Mouse (Mus musculus): ENCODE results near the gene Reck. TPM values are rescaled to one million over a fixed set of nuclear protein-coding genes. Genes with fewer than 3 reads are reported as not detected.

The Reck gene
- total RNA-seq, 1 experiment from 2014 or later, result 2.5 TPM

- peak in 1 of 2 experiments; percentile 19; a peak in 1 of 4 replicates for ATAC-seq (replicated peaks in 1 of 2; ENCODE audit: insufficient read depth in 1 of 2, low FRiP score in 2 of 2, low TSS enrichment in 1 of 2, low read depth in 1 of 2, poor library complexity in 2 of 2, severe bottlenecking in 2 of 2)
These were observed 82.6 kb downstream of the Reck start for GRCm38 (mm10) chr4:43957846-43958461.

DNA sequence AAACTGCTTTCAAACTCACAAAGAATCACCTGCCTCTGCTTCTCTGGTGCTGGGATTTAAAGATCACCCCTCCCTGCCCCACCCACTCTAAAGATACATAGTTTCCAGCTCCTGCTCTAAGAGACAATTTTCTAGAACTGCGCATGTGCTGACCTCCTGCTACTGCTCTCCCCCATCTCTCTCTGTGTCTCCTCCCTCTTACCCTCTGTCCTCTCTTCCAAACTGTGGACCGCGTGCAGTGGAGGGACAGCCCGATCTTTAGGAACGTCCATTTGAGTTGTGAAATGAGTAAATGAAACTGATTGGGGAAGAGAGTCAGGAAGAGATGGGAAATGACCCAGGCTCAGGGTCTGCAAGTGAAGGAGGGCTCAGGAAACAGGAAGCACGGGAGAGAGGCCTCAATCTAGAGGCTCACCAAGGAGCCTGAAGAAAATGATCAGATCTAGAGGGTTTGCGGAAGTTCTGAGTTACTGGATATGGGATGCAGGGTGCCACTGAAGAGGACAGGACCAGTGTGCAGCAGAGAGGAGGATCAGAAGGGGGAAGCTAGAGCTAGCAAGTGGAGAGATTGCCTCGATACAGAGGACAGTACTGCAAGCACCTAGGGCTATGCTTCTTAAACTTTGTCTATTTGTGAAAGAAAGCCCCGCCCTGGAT lies 84.3 kb downstream of the Reck start:
- ATAC-seq (replicated peaks in 1 of 2; ENCODE audit: insufficient read depth in 1 of 2, low FRiP score in 2 of 2, low TSS enrichment in 1 of 2, low read depth in 1 of 2, poor library complexity in 2 of 2, severe bottlenecking in 2 of 2), result peak in 1 of 2 experiments; percentile 22; a peak in 1 of 4 replicates

DNA sequence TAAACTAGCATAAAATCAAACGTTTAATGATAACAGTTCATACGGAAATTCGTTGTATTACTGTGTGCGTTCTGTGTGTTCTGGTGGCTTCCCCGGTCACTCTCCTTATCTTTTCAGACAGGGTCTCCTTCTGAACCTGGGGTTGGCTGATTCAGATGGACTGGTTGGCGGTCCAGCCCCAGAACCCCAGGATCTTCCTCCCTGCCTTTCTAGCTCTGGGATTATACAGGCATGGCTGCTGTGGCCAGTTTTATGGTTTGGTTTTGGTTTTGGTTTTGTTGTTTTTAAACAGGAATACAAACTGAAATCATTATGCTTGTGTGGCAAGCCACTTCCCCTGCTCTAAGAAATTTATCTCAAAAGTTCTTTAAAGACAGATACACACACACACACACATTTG lies 84.9 kb downstream of the Reck start:
- no peak for ATAC-seq (replicated peaks in 1 of 2; ENCODE audit: insufficient read depth in 1 of 2, low FRiP score in 2 of 2, low TSS enrichment in 1 of 2, low read depth in 1 of 2, poor library complexity in 2 of 2, severe bottlenecking in 2 of 2)

GRCm38 (mm10) chr4:43964326-43964833 lies 89.0 kb downstream of the Reck start:
- no peak for ATAC-seq (replicated peaks in 1 of 2; ENCODE audit: insufficient read depth in 1 of 2, low FRiP score in 2 of 2, low TSS enrichment in 1 of 2, low read depth in 1 of 2, poor library complexity in 2 of 2, severe bottlenecking in 2 of 2)

DNA sequence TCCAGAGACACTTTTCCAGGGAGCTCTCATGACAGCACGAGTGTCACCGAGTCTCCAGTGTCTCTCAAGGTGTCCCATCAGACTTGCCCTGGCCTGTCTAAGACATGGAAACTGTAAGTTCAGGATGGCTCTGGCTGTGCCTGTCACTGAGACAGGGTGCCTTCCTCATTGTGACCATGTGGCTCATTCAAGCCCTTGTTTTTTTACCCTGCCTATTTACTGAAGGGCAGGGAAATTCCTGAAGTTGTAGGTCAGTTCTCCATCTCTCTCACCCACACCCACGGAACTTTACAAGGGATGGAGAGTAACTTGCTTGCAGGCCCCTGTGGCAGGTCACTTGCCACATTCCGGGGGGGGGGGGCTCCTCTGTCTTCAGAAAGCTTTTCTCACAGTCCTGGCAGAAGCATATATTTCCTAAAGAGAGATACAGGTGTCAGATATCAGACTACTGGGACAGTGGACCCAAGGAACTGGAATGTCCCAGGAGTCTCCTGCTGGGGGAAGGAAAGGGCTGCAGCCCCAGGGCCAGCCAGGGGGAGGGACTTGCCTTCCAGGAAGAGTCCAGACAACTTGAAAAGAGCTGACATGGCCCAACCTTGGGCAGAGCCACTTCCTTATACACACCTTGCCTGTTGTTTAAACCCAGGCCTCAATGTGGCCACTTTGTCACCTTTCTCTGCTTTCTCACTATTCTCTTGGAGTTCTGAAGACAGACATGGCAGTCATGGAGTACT lies 89.8 kb downstream of the Reck start:
- peak in 1 of 2 experiments; percentile 57; a peak in 1 of 4 replicates for ATAC-seq (replicated peaks in 1 of 2; ENCODE audit: insufficient read depth in 1 of 2, low FRiP score in 2 of 2, low TSS enrichment in 1 of 2, low read depth in 1 of 2, poor library complexity in 2 of 2, severe bottlenecking in 2 of 2)

DNA sequence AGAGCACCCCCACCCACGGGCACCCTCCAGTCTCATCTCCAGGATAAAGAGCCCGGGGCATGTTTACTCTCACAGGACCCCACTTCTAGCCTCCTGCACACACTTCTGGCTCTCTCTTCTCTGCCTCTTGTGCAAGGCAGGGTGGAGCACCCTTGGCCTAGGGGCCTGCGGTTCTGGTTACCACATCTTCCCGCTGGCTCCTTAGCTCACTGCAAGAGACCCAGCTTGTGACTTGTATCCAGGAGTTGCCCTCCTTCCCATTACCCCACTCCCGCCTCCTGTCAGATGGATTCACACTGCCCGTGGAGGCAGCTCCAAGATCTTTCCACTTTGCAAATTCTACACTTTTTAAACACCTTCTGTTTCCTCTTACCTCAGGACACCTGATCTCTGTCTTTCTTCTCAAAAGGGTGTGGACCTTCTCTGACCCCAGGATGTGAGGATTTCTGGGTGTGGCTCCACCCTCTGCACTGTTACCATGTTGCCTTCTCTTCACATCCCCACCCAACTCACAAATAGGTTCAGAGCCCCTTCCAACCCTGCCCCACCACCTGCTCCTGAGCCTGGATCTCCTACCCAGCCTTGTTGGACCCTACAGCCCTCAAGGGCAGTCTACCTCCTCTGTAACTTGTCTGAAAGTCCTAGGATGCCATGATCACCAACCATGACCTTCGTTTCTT lies 90.7 kb downstream of the Reck start:
- peak; percentile 39 to 56; a peak in 2 of 4 replicates for ATAC-seq (replicated peaks in 1 of 2; ENCODE audit: insufficient read depth in 1 of 2, low FRiP score in 2 of 2, low TSS enrichment in 1 of 2, low read depth in 1 of 2, poor library complexity in 2 of 2, severe bottlenecking in 2 of 2)

- ATAC-seq (replicated peaks in 1 of 2; ENCODE audit: insufficient read depth in 1 of 2, low FRiP score in 2 of 2, low TSS enrichment in 1 of 2, low read depth in 1 of 2, poor library complexity in 2 of 2, severe bottlenecking in 2 of 2), result no peak
These were observed 93.3 kb downstream of the Reck start for GRCm38 (mm10) chr4:43968650-43969049.

- no peak for ATAC-seq (replicated peaks in 1 of 2; ENCODE audit: insufficient read depth in 1 of 2, low FRiP score in 2 of 2, low TSS enrichment in 1 of 2, low read depth in 1 of 2, poor library complexity in 2 of 2, severe bottlenecking in 2 of 2)
These were observed 94.0 kb downstream of the Reck start for GRCm38 (mm10) chr4:43969373-43969772.

DNA sequence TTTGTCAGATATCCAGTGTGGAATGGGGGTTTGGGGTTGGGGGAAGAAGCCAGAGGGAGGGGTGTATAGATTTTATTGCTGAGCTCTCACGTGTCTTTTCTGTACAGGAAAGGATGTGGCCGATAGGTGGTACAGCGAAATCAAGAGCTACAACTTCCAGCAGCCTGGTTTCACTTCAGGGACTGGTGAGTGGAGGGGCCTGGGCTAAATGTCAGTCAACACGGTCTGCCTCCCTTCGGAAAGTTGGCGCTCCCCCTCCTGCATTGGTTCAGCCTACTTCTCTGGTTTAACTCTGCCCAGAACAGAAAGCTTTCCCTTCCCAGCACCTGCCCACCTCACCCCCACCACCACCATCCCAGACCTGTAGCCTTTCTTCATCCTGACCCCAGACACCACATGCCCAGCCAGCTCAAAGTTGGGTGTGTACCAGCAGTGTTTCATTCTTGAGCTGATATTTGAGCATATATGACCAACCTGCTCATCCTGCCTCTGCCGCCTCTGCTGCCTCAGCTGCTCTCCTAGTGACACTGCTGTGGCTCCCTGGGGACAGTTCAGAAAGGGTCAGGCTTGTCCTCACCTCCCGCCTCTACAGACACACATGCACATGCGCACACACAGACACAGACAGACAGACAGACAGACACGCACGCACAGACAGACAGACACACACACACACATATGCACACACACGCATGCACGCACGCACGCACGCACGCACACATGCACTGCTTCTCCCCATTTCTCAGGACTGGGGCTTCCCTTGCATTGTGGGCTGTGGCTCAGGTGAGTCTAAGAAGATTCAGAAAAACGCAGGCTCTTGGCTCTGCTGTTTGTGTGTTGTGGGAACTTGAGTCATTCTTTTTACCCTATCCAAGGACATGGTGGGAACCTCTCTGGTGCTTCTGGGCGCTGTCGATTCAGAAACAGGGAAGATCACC lies 95.3 kb downstream of the Reck start:
- ATAC-seq (replicated peaks in 1 of 2; ENCODE audit: insufficient read depth in 1 of 2, low FRiP score in 2 of 2, low TSS enrichment in 1 of 2, low read depth in 1 of 2, poor library complexity in 2 of 2, severe bottlenecking in 2 of 2), result no peak

- ATAC-seq (replicated peaks in 1 of 2; ENCODE audit: insufficient read depth in 1 of 2, low FRiP score in 2 of 2, low TSS enrichment in 1 of 2, low read depth in 1 of 2, poor library complexity in 2 of 2, severe bottlenecking in 2 of 2), result 0 out of 4 replicates have a peak, but pooled peaks of 1 of the 2 experiments have one; percentile 1
These were observed 96.3 kb downstream of the Reck start for GRCm38 (mm10) chr4:43971541-43972136.

DNA sequence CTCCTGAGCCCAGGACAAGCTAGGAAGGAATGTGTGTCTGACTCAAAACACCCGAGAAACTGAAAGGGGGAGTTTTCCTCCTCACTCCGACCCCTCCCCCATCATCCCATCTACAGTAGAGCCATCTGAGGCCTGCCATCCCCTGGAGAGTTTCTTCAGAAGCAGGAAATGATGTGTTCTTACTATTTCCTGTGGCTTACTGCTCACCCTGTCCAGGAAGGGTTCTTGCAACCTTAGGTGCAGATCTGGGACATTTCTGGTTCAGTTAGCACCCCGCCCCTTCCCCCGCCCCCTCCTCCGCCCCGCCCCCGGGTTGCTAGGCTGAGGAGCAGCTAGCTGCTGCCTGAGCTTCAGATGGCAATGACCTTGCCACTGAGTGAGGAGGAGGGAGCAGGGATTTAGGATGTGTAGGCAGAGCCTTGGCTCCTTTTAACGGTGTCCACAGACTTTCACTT lies 96.8 kb downstream of the Reck start:
- ATAC-seq (replicated peaks in 1 of 2; ENCODE audit: insufficient read depth in 1 of 2, low FRiP score in 2 of 2, low TSS enrichment in 1 of 2, low read depth in 1 of 2, poor library complexity in 2 of 2, severe bottlenecking in 2 of 2), result peak; percentile 80 to 91

DNA sequence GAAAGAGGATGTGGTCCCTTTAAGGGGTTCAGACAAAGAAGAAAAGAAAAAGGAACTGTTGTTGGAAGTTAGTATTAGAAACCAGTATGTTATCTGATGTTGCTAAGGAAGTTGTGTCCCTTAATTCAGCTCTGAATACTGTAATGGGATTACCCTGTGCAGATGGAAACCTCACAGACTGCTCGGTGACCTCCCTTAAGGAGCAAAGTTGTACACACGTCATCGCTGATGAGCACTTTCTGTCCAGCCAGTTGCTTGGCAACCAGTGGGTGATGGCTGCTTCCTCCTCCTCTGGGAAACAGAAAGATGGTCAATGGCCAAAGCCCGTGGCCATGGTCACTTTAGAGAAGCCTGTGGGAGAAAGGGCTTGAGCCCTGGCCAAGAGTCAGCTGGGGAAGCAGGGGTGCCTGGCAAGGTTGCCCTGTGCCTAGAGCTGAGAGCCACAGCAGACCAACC lies 98.2 kb downstream of the Reck start:
- peak; percentile 75 to 80 for ATAC-seq (replicated peaks in 1 of 2; ENCODE audit: insufficient read depth in 1 of 2, low FRiP score in 2 of 2, low TSS enrichment in 1 of 2, low read depth in 1 of 2, poor library complexity in 2 of 2, severe bottlenecking in 2 of 2)

DNA sequence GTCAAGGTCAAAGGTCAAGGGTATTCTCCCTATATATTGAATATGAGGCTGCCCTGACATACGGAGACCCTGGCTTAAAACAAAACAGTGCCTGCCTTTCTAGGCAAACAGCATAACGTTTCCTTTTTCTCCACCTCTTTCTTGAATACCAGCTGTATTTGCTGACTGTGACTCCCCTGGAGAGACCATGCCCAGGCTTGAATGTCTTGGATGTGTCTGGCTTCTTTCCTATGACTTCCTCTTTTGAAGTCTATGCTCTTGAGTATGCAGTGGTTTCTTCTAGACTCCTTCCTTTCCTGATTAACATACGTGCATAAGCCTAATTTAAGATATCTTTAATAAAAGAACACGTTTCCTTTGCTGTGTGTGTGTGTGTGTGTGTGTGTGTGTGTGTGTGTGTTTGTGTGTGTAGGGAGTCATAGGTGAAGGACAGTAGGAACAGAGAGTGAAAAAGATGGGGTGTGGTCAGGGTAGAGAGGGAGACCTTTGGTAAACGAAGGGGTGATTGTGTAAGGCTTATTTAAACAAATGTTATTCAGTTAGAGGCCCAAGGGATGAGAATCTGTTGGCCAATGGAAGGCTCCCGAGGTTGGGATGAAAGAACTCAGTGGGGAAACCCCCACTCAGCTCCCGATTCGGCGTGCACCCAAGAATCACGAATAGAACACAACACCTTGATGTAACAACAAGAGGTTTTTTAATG lies 99.7 kb downstream of the Reck start:
- peak in 1 of 2 experiments; percentile 43; a peak in 1 of 4 replicates for ATAC-seq (replicated peaks in 1 of 2; ENCODE audit: insufficient read depth in 1 of 2, low FRiP score in 2 of 2, low TSS enrichment in 1 of 2, low read depth in 1 of 2, poor library complexity in 2 of 2, severe bottlenecking in 2 of 2)

- no peak for ATAC-seq (replicated peaks in 1 of 2; ENCODE audit: insufficient read depth in 1 of 2, low FRiP score in 2 of 2, low TSS enrichment in 1 of 2, low read depth in 1 of 2, poor library complexity in 2 of 2, severe bottlenecking in 2 of 2)
These were observed 101.0 kb downstream of the Reck start for GRCm38 (mm10) chr4:43976223-43976740.

All from hematopoietic stem cell, adult 5-6 weeks (primary cell).